20 mouse cellular contexts compared by ENCODE assay signal in genomic region chr5:4877638-4878037, GRCm38 (mm10).
DNase-seq lines count a peak whose midpoint lies in the region; ATAC-seq and TF ChIP-seq lines count a peak whose summit lies in the region.
"Had no signal": no experiment of that assay in that cellular context is flagged by ENCODE, and none has a peak within 500 bp of the region (broad histone marks: within the 10 kb centered on the region; RNA-seq: fewer than 3 reads in every experiment).

No protein-coding gene starts in this region.

- no peaks in the 10 kb centered on the region for H3K4me1 ChIP-seq in hindbrain, embryonic 11.5 days (replicated peaks; ENCODE audit: control insufficient read depth, insufficient read depth, low read length)
- H3K4me1 ChIP-seq in hindbrain, embryonic 10.5 days (replicated peaks): peaks cover 12% of the 10 kb centered on the region
- H3K4me1 ChIP-seq in forebrain, embryonic 15.5 days: peaks cover 30% of the 10 kb centered on the region
- H3K4me1 ChIP-seq in hindbrain, postnatal 0 days (ENCODE audit: insufficient read depth, low read length): peaks cover 4% of the 10 kb centered on the region; the same call in 1 of the 2 replicates
- H3K4me1 ChIP-seq in midbrain, embryonic 15.5 days: peaks cover 34% of the 10 kb centered on the region

- no peak for DNase-seq in hindbrain, embryonic 11.5 days (ENCODE audit: low spot score)
- no peak for DNase-seq in hindbrain, embryonic 10.5 days (ENCODE audit: low spot score)
- no peak for DNase-seq in hindbrain, postnatal 0 days (ENCODE audit: low spot score)
- no peak for DNase-seq in Muller cell, postnatal 12 days (ENCODE audit: inconsistent ontology term)
- DNase-seq in lung, postnatal 36 days: no peak
- DNase-seq in heart, postnatal 4 days: no peak
- DNase-seq: adrenal gland, postnatal 36 days; cerebellum, adult 11-12 months; gastrocnemius, postnatal 36 days; kidney, adult 18-20 months; lung, adult 2 months; right cerebral cortex, adult 18-20 months; thymus, postnatal 25 days had no signal

- no peaks in the 10 kb centered on the region for H3K36me3 ChIP-seq in hindbrain, embryonic 11.5 days (ENCODE audit: control insufficient read depth, insufficient read depth, low read length)
- H3K36me3 ChIP-seq in hindbrain, embryonic 10.5 days: peaks cover 7% of the 10 kb centered on the region; the same call in 1 of the 2 replicates
- no peaks in the 10 kb centered on the region for H3K36me3 ChIP-seq in forebrain, embryonic 15.5 days
- H3K36me3 ChIP-seq in hindbrain, postnatal 0 days (ENCODE audit: insufficient read depth, low read length): no peaks in the 10 kb centered on the region
- no peaks in the 10 kb centered on the region for H3K36me3 ChIP-seq in midbrain, embryonic 15.5 days (replicated peaks)

- H3K4me2 ChIP-seq in hindbrain, embryonic 11.5 days (replicated peaks; ENCODE audit: low read depth, low read length): no peak overlapping the region
- H3K4me2 ChIP-seq in forebrain, embryonic 15.5 days (replicated peaks): no peak overlapping the region
- no peak overlapping the region for H3K4me2 ChIP-seq in hindbrain, postnatal 0 days (ENCODE audit: low read depth, low read length)
- peak overlapping the region; percentile 35 for H3K4me2 ChIP-seq in midbrain, embryonic 15.5 days
- H3K4me2 ChIP-seq: liver, embryonic 11.5 days had no signal

- ATAC-seq in hindbrain, embryonic 11.5 days (ENCODE audit: low FRiP score): 0 out of 2 replicates have a peak, but pooled peaks have one; percentile 14
- peak; percentile 29 for ATAC-seq in forebrain, embryonic 15.5 days (replicated peaks)
- no peak for ATAC-seq in hindbrain, postnatal 0 days
- peak; percentile 63 for ATAC-seq in midbrain, embryonic 15.5 days (replicated peaks)

- TF ChIP-seq CTCF in hindbrain, postnatal 0 days (IDR thresholded peaks at IDR 0.05; ENCODE audit: low read depth): no peak

- peak overlapping the region; percentile 24; the same call in 1 of the 2 replicates for H3K27ac ChIP-seq in hindbrain, embryonic 11.5 days (ENCODE audit: low read depth, low read length)
- H3K27ac ChIP-seq in hindbrain, embryonic 10.5 days: no peak overlapping the region
- peak overlapping the region; percentile 66 for H3K27ac ChIP-seq in forebrain, embryonic 15.5 days (replicated peaks)
- H3K27ac ChIP-seq in hindbrain, postnatal 0 days: peak overlapping the region; percentile 2
- H3K27ac ChIP-seq in midbrain, embryonic 15.5 days: peak overlapping the region; percentile 81
- H3K27ac ChIP-seq: kidney, postnatal 0 days; layer of hippocampus, adult 2 months had no signal

- no peaks in the 10 kb centered on the region for H3K9me3 ChIP-seq in hindbrain, embryonic 11.5 days (ENCODE audit: control insufficient read depth, low read length)
- 0 out of 2 replicates have a peak, but pooled peaks cover 3% of the 10 kb centered on the region for H3K9me3 ChIP-seq in hindbrain, embryonic 10.5 days
- no peaks in the 10 kb centered on the region for H3K9me3 ChIP-seq in forebrain, embryonic 15.5 days
- no peaks in the 10 kb centered on the region for H3K9me3 ChIP-seq in hindbrain, postnatal 0 days (ENCODE audit: low read length)
- no peaks in the 10 kb centered on the region for H3K9me3 ChIP-seq in midbrain, embryonic 15.5 days

- no peak overlapping the region for H3K9ac ChIP-seq in hindbrain, embryonic 11.5 days (ENCODE audit: low read depth, low read length)
- H3K9ac ChIP-seq in forebrain, embryonic 15.5 days (replicated peaks): no peak overlapping the region
- no peak overlapping the region for H3K9ac ChIP-seq in hindbrain, postnatal 0 days (replicated peaks; ENCODE audit: low read length)
- no peak overlapping the region for H3K9ac ChIP-seq in midbrain, embryonic 15.5 days

- H3K4me3 ChIP-seq in hindbrain, embryonic 11.5 days (ENCODE audit: low read depth, low read length): no peak overlapping the region
- no peak overlapping the region for H3K4me3 ChIP-seq in hindbrain, embryonic 10.5 days
- no peak overlapping the region for H3K4me3 ChIP-seq in forebrain, embryonic 15.5 days
- no peak overlapping the region for H3K4me3 ChIP-seq in hindbrain, postnatal 0 days (ENCODE audit: low read length)
- H3K4me3 ChIP-seq in midbrain, embryonic 15.5 days: no peak overlapping the region
- H3K4me3 ChIP-seq: erythroblast, embryonic 14.5 days; layer of hippocampus, adult 2 months had no signal

- no peaks in the 10 kb centered on the region for H3K27me3 ChIP-seq in hindbrain, embryonic 11.5 days (ENCODE audit: control insufficient read depth, insufficient read depth, low read length)
- H3K27me3 ChIP-seq in hindbrain, embryonic 10.5 days (ENCODE audit: insufficient read depth, poor library complexity, severe bottlenecking): no peaks in the 10 kb centered on the region
- H3K27me3 ChIP-seq in forebrain, embryonic 15.5 days: no peaks in the 10 kb centered on the region
- no peaks in the 10 kb centered on the region for H3K27me3 ChIP-seq in hindbrain, postnatal 0 days (ENCODE audit: insufficient read depth, low read length)
- no peaks in the 10 kb centered on the region for H3K27me3 ChIP-seq in midbrain, embryonic 15.5 days (replicated peaks)
- H3K27me3 ChIP-seq: CH12.LX had no signal

- 65% methylated on average over 4 of the region's 4 CpGs for WGBS in hindbrain, embryonic 11.5 days
- 60% methylated on average over 4 of the region's 4 CpGs for WGBS in hindbrain, embryonic 10.5 days
- 7% methylated on average over 4 of the region's 4 CpGs for WGBS in forebrain, embryonic 15.5 days
- WGBS in hindbrain, postnatal 0 days: 41% methylated on average over 4 of the region's 4 CpGs
- 15% methylated on average over 4 of the region's 4 CpGs for WGBS in midbrain, embryonic 15.5 days
